Mouse (Mus musculus) intestine, postnatal 0 days (tissue): ENCODE data around the gene Foxk1. TPM values are rescaled to one million over a fixed set of nuclear protein-coding genes. Genes with fewer than 3 reads are reported as not detected.

Experiments
- ATAC-seq: fragments of 200-750 bp; cut with Nextera tagmentation; 2 replicates; pipeline ENCODE4 v1.8.0; 2017; ENCODE audit warnings: mild to moderate bottlenecking, moderate TSS enrichment, moderate library complexity
- H3K27ac ChIP-seq: fragments of 300-500 bp; sonication (generic); 2 replicates; pipeline ENCODE4 v1.5.1; 2014; ENCODE audit warnings: mild to moderate bottlenecking, low read depth, low read length, moderate library complexity
- H3K27me3 ChIP-seq: fragments of 300-500 bp; sonication (generic); replicated peaks from 2 replicates; pipeline ENCODE4 v1.6.1; 2014; ENCODE audit warnings: low read length, mixed read lengths; ENCODE audit not compliant: control insufficient read depth, insufficient read depth
- H3K36me3 ChIP-seq: fragments of 300-500 bp; sonication (generic); 2 replicates; pipeline ENCODE4 v1.6.1; 2014; ENCODE audit warnings: mild to moderate bottlenecking, moderate library complexity; ENCODE audit not compliant: control insufficient read depth, insufficient read depth
- H3K4me1 ChIP-seq: fragments of 300-500 bp; sonication (generic); replicated peaks from 2 replicates; pipeline ENCODE4 v1.6.1; 2014; ENCODE audit warnings: antibody characterized with exemption, low read length, mixed read lengths; ENCODE audit not compliant: control insufficient read depth, insufficient read depth
- H3K4me2 ChIP-seq: fragments of 300-500 bp; sonication (generic); replicated peaks from 2 replicates; pipeline ENCODE4 v1.6.1; 2014; ENCODE audit warnings: low read depth, mild to moderate bottlenecking, moderate library complexity
- H3K4me3 ChIP-seq: fragments of 300-500 bp; sonication (generic); 2 replicates; pipeline ENCODE4 v1.5.1; 2014; ENCODE audit warnings: low read depth, low read length
- H3K9ac ChIP-seq: fragments of 300-500 bp; sonication (generic); 2 replicates; pipeline ENCODE4 v1.6.1; 2014; ENCODE audit warnings: mild to moderate bottlenecking, low read depth, low read length
- H3K9me3 ChIP-seq: fragments of 300-500 bp; sonication (generic); 2 replicates; pipeline ENCODE4 v1.6.1; 2016; ENCODE audit warnings: mixed run types; ENCODE audit not compliant: control insufficient read depth
- CTCF ChIP-seq: sonication (generic); IDR thresholded peaks from 2 replicates; pipeline ENCODE4 v1.5.1; 2016; ENCODE audit warnings: low read depth, mild to moderate bottlenecking, control low read depth, antibody characterized with exemption, moderate library complexity
- WGBS: fragments of 180-500 bp; shearing (Covaris S2); extraction: QIAGEN DNeasy Blood & Tissue Kit; methylation state at CpG from one replicate; pipeline ENCODE4 v1.1.7; 2014; 5-methylcytosine and 5-hydroxymethylcytosine counted together
- polyA plus RNA-seq: library from polyadenylated mRNA; unstranded; fragments of >200 nt; fragmentation: Nextera tagmentation; extraction: Ambion mirVana; gene quantifications from 2 replicates; pipeline ENCODE4 v1.2.1, GENCODE M21; 2015

Gene Foxk1
- polyA plus RNA-seq, 1 experiment from 2014 or later, result 2.6 TPM

DNA sequence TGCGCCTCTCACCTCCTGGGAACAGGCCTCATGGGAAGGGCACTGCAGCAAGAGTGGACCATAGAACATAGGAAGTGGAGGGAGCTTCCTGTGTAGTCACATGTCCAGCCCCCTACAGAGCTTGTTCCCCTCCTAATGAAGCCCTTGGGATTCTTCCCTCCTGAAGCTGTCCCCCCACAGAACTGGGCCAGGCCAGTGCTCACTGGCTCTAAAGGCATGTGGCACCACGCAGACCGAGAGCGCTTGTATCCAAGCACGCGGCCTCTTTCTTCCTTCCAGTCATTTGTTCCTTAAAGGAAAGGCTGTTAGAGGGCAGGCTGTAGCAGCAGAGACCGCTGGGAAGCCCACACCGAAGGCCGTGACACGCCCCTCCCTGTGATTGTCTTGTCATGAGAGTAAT, 26.6 kb downstream of the Foxk1 start:
- 61% methylated on average over 10 of the region's 10 CpGs for WGBS
- no peak overlapping the region for H3K27ac ChIP-seq
- no peak for TF ChIP-seq CTCF

DNA sequence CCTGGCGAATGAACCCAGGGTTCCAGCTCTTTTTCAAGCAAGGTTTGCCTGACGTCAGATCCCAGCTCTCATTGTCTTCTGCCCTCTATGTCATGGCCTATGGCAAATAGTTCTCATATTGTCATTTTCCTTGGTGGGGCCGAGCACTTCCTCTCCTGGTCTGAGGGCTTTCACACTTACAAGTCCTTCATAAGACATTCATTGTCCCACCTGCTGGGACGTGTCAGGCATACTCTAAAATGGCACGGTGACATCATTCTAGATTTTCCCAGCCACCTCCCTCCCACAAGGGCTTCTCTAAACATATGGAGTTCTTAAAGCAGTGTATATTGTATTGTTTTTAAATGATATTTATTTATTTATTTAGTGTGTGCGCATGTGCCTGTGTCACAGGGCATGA, 27.4 kb downstream of the Foxk1 start:
- no peak for ATAC-seq
- 82% methylated on average over 6 of the region's 6 CpGs for WGBS
- Histone ChIP-seq H3K4me3 (no peak overlapping the region), H3K27me3 (no peaks in the 10 kb centered on the region), H3K9ac (no peak overlapping the region), H3K27ac (no peak overlapping the region), H3K36me3 (no peaks in the 10 kb centered on the region; the same call in 1 of the 2 replicates), H3K9me3 (no peaks in the 10 kb centered on the region), H3K4me1 (peaks cover 26% of the 10 kb centered on the region), H3K4me2 (no peak overlapping the region)
- no peak for TF ChIP-seq CTCF

More for the DNA sequence above, 26.6 kb downstream of the Foxk1 start:
- H3K4me1 ChIP-seq, result peaks cover 26% of the 10 kb centered on the region
- H3K36me3 ChIP-seq, result peaks cover 3% of the 10 kb centered on the region; the same call in 1 of the 2 replicates
- ATAC-seq, result no peak
- no peak overlapping the region for H3K4me3 ChIP-seq
- no peak overlapping the region for H3K9ac ChIP-seq
- H3K27me3 ChIP-seq, result no peaks in the 10 kb centered on the region
- no peaks in the 10 kb centered on the region for H3K9me3 ChIP-seq
- no peak overlapping the region for H3K4me2 ChIP-seq

DNA sequence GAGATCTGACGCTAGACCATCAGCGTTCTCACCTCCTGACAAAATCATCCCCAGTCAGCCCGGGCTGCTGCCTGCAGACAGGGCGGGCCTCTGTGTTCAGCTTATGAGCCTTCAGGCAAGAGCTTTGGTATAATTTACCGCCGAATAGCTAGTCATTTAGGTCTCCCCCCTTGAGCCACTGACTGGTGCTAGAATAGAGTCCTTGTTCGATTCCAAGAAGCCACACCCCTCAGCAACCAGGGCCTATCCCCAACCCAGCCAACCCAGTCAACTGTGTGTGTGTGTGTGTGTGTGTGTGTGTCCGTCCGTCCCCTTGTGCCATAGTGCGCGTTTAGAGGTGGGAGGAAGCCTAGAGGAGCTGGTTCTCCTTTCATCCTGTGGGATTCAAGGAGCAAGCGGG, 29.7 kb downstream of the Foxk1 start:
- WGBS, result 79% methylated on average over 12 of the region's 12 CpGs
- no peak overlapping the region for H3K9ac ChIP-seq
- no peak overlapping the region for H3K27ac ChIP-seq
- H3K4me1 ChIP-seq, result peaks cover 7% of the 10 kb centered on the region; the same call in 1 of the 2 replicates
- H3K27me3 ChIP-seq, result no peaks in the 10 kb centered on the region
- no peak overlapping the region for H3K4me2 ChIP-seq
- TF ChIP-seq CTCF, result no peak
- ATAC-seq, result no peak
- no peaks in the 10 kb centered on the region for H3K9me3 ChIP-seq
- no peak overlapping the region for H3K4me3 ChIP-seq
- H3K36me3 ChIP-seq, result peaks cover 10% of the 10 kb centered on the region; the same call in 1 of the 2 replicates

DNA sequence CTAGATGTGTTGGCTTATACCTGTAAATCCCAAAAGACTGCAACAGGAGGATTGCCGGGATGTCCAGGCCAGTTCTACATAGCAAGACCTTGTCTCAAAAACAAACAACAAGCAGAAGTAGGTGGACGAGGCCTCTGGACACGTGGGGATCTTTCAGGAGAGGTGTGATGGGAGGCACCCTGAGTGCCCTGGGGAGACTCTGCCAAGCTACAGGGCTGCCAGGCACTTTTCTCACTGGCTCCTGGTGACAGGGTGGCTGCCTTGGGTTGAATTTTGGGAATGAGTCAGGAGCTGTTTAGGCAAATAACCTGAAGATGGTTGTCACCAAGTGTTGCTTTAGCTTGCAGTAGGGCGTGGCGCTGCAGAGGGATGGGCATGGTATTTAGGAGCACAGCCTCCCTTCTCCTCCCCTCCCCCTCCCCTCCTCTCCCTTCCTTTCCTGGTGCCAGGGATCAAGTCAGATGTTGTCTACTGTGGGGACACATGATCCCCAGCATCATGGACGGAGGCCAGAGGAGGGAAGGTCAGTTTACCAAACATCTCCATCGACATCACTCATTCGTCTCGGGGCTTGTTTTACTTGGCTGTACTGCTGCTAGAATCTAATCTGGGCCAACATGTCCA, 30.6 kb downstream of the Foxk1 start:
- Histone ChIP-seq H3K27ac (no peak overlapping the region), H3K36me3 (peaks cover 18% of the 10 kb centered on the region; the same call in 1 of the 2 replicates), H3K4me1 (peaks cover 3% of the 10 kb centered on the region; the same call in 1 of the 2 replicates), H3K9me3 (no peaks in the 10 kb centered on the region), H3K4me2 (no peak overlapping the region), H3K27me3 (no peaks in the 10 kb centered on the region), H3K9ac (no peak overlapping the region), H3K4me3 (no peak overlapping the region)
- TF ChIP-seq CTCF, result no peak
- 80% methylated on average over 9 of the region's 9 CpGs for WGBS
- ATAC-seq, result no peak

DNA sequence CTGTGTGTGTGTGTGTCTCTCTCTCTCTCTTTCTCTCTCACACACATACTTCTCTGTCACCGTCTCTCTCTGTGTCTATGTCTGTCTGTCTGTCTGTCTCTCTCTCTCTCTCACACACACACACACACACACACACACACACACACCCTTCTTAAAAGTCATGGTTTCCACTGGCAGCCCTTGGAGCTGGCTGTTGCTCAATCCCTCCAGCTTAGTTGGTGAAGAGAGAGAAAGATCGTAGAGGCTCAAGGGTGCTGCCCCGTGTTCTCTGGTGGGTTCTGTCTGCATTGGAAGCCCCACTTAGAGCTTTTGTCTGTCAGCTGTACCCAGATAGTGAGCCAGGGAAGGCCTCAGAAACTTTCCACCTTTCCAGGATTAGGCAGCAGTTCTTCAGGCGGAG, 31.4 kb downstream of the Foxk1 start:
- Histone ChIP-seq H3K4me3 (no peak overlapping the region), H3K9ac (no peak overlapping the region), H3K27me3 (no peaks in the 10 kb centered on the region), H3K36me3 (peaks cover 21% of the 10 kb centered on the region), H3K27ac (no peak overlapping the region), H3K4me2 (no peak overlapping the region), H3K4me1 (peaks cover 3% of the 10 kb centered on the region; the same call in 1 of the 2 replicates), H3K9me3 (no peaks in the 10 kb centered on the region)
- no peak for TF ChIP-seq CTCF
- ATAC-seq, result no peak
- whole genome bisulfite sequencing, result 78% methylated on average over 4 of the region's 4 CpGs

DNA sequence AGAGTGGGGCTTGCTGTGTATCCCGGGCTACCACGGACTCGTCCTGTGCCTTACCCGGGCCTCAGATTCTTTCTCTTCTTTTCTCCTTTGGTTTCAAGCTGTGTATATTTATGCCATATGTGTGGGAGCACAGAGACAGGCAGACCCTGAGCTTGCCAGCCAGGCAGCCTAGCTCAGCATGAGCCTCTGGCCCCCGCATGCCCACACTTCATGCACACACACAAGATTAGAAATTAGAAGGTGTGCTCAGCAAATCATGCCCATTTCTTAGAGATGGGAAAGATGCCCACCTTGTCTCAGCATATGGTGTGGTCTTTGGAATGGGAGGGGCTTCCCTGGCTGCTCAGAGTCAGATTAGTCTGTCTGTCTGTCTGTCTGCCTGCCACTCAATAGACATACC, 32.8 kb downstream of the Foxk1 start:
- 92% methylated on average over 5 of the region's 5 CpGs for WGBS

DNA sequence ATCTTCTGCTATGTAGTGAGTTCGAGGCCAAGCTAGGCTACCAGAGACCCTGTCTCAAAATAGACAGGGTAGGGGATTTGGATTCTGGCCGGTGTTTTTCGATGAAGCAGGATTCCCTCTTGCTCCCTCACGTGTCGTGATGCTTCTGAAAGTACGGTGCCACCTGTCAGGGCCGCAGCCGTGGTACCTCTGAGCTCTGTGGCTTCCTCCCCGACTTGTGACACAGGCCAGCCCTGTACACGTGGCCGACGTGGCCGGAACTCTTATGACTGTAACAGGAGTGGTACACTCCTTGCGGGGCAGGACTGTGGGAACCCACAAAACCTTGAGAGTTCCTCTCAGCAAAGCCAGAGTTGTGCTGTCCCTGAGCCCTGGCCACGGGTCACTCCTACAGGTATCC, 34.4 kb downstream of the Foxk1 start:
- H3K27ac ChIP-seq, result 0 out of 2 replicates have a peak overlapping the region, but pooled peaks have one; percentile 7
- no peaks in the 10 kb centered on the region for H3K9me3 ChIP-seq
- no peak overlapping the region for H3K4me2 ChIP-seq
- H3K4me3 ChIP-seq, result no peak overlapping the region
- WGBS, result 97% methylated on average over 15 of the region's 15 CpGs
- no peak for ATAC-seq
- no peak for TF ChIP-seq CTCF
- no peaks in the 10 kb centered on the region for H3K27me3 ChIP-seq
- H3K4me1 ChIP-seq, result no peaks in the 10 kb centered on the region
- H3K36me3 ChIP-seq, result peaks cover 24% of the 10 kb centered on the region
- no peak overlapping the region for H3K9ac ChIP-seq

More for the DNA sequence above, 32.8 kb downstream of the Foxk1 start:
- Histone ChIP-seq H3K9me3 (no peaks in the 10 kb centered on the region), H3K27ac (no peak overlapping the region), H3K4me3 (no peak overlapping the region), H3K36me3 (peaks cover 24% of the 10 kb centered on the region), H3K27me3 (no peaks in the 10 kb centered on the region), H3K4me2 (no peak overlapping the region), H3K9ac (no peak overlapping the region), H3K4me1 (no peaks in the 10 kb centered on the region)
- no peak for TF ChIP-seq CTCF
- no peak for ATAC-seq
